Mouse (Mus musculus) urinary bladder, postnatal 0 days (tissue): ENCODE measurements around the gene Srp9. TPM values are rescaled to one million over a fixed set of nuclear protein-coding genes. Genes with fewer than 3 reads are reported as not detected.

Source experiments
- polyA plus RNA-seq: library from polyadenylated mRNA; unstranded; fragments of >200 nt; fragmentation: Nextera tagmentation; extraction: Ambion mirVana; gene quantifications from 2 replicates; pipeline ENCODE4 v1.2.1, GENCODE M21; 2015

The Srp9 gene
- 136 and 168 TPM in 2 replicates for polyA plus RNA-seq

DNA sequence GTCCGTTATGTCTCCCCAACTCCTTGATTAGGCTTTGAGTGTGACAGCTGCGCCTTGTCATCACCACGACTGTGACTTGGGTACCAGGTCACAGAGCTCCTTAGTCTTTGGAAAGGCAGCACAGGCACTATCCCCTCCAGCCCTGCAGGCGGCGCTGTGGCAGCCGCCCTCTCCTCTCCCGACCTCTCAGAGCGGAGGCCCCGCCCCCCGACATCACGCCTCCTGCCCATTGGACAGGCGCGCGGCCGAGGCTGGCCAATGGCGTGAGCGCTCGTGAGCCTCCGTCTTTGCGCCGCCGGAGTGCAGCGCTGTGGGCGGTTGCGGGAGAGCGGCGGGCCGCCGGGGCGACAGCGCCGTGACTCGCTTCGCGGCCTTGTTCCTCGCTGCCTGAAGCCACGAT, at the start of gene Srp9:
Srp9 (plus strand) TSS at position 232 of the 400 bp plus-strand sequence.

GRCm38 (mm10) chr1:182164386-182164785, 39.8 kb downstream of the Srp9 start, which contains the start of gene Vmn1r1:
Gene Vmn1r1, minus strand, starts transcription at chr1:182164486.

Other genes with a start within 250 kb of the Srp9 start
- 20.0 and 31.6 TPM in 2 replicates for gene Enah, start 104.7 kb upstream of the Srp9 start, polyA plus RNA-seq
- gene Vmn1r1, start 39.7 kb downstream of the Srp9 start, polyA plus RNA-seq, result not detected in 2 replicates
- gene Degs1, start 158.1 kb downstream of the Srp9 start, polyA plus RNA-seq, result 144 and 161 TPM in 2 replicates
- gene Fbxo28, start 216.9 kb downstream of the Srp9 start, polyA plus RNA-seq, result 11.3 and 11.7 TPM in 2 replicates